ENCODE assay signal across 26 mouse cellular contexts in the genomic region with DNA sequence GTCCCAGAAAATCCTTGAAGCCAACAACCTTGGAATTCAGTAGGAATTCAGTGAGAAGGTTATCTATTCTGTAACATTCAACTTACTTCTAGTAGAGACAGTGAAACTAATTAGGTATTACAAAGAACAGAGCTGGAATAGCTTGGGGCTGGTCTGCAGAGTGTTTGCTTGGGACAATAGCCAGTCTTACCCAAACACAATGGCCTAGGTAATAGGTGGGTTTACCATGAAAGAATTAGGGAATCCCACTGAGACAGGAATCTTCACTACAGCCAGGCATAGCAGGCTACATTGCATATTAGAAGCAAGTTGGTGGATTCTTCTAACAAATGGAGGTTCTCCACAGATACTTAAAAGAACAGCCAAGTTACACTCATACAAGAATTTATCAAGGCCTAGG.
A peak's percentile ranks its signal among the peaks of the same experiment; 100 is the strongest.
DNase-seq lines count a peak whose midpoint lies in the region; ATAC-seq and TF ChIP-seq lines count a peak whose summit lies in the region.
"Had no signal": no experiment of that assay in that cellular context is flagged by ENCODE, and none has a peak within 500 bp of the region (broad histone marks: within the 10 kb centered on the region; RNA-seq: fewer than 3 reads in every experiment).

No protein-coding gene starts in this region.

- no peak overlapping the region for H3K4me3 ChIP-seq in hindbrain, embryonic 16.5 days (ENCODE audit: low read length)
- no peak overlapping the region for H3K4me3 ChIP-seq in intestine, postnatal 0 days (ENCODE audit: low read depth, low read length)

- ATAC-seq in hindbrain, embryonic 16.5 days, result no peak
- no peak for ATAC-seq in intestine, postnatal 0 days
- ATAC-seq: activated CD4-positive, CD25-positive, alpha-beta regulatory T cell, adult 4 months; CD4-positive, CD25-positive, alpha-beta regulatory T cell, adult 4 months; Patski had no signal

- H3K4me1 ChIP-seq in hindbrain, embryonic 16.5 days (ENCODE audit: control insufficient read depth, insufficient read depth, low read depth, low read length), result no peaks in the 10 kb centered on the region
- H3K4me1 ChIP-seq in intestine, postnatal 0 days (replicated peaks; ENCODE audit: control insufficient read depth, insufficient read depth, low read length), result no peaks in the 10 kb centered on the region

- H3K27ac ChIP-seq in hindbrain, embryonic 16.5 days (ENCODE audit: low read depth, low read length), result no peak overlapping the region
- no peak overlapping the region for H3K27ac ChIP-seq in intestine, postnatal 0 days (ENCODE audit: low read depth, low read length)

- no peaks in the 10 kb centered on the region for H3K9me3 ChIP-seq in hindbrain, embryonic 16.5 days (ENCODE audit: control insufficient read depth, low read length)
- no peaks in the 10 kb centered on the region for H3K9me3 ChIP-seq in intestine, postnatal 0 days (ENCODE audit: control insufficient read depth)

- TF ChIP-seq CTCF in intestine, postnatal 0 days (IDR thresholded peaks at IDR 0.05; ENCODE audit: low read depth), result no peak

- DNase-seq in ES-CJ7 (ENCODE audit: low read depth, low spot score) (peak; percentile 87), R1 (ENCODE audit: low read depth, low spot score) (peak; percentile 92), WW6 (ENCODE audit: low read depth, low spot score) (peak; percentile 13), ZHBTc4 (ENCODE audit: low read depth, low spot score) (peak; percentile 38)
- no peak for DNase-seq in cerebellum, adult 8-10 months
- DNase-seq in right cerebral cortex, postnatal 10 days (ENCODE audit: low spot score in 2 of 2), result no peak
- DNase-seq: adrenal gland, adult 2 months; adrenal gland, adult 8-10 months; adrenal gland, postnatal 10 days; adrenal gland, postnatal 14 days; adrenal gland, postnatal 25 days; adrenal gland, postnatal 36 days; B cell, adult 2 months; cerebellum, adult 11 months; cerebellum, adult 11-12 months; cerebellum, adult 18-20 months; cerebellum, adult 2 months; cerebellum, adult 9-10 months; cerebellum, adult 9-11 months had no signal

- H3K4me2 ChIP-seq in hindbrain, embryonic 16.5 days (ENCODE audit: low read length), result no peak overlapping the region
- H3K4me2 ChIP-seq in intestine, postnatal 0 days (replicated peaks; ENCODE audit: low read depth), result no peak overlapping the region

- H3K27me3 ChIP-seq in hindbrain, embryonic 16.5 days (replicated peaks; ENCODE audit: control insufficient read depth, insufficient read depth, low read length), result no peaks in the 10 kb centered on the region
- no peaks in the 10 kb centered on the region for H3K27me3 ChIP-seq in intestine, postnatal 0 days (replicated peaks; ENCODE audit: control insufficient read depth, insufficient read depth, low read length)
- H3K27me3 ChIP-seq: CH12.LX, Patski had no signal

- no peaks in the 10 kb centered on the region for H3K36me3 ChIP-seq in hindbrain, embryonic 16.5 days (ENCODE audit: control insufficient read depth, insufficient read depth, low read length)
- no peaks in the 10 kb centered on the region for H3K36me3 ChIP-seq in intestine, postnatal 0 days (ENCODE audit: control insufficient read depth, insufficient read depth)
- H3K36me3 ChIP-seq: G1E had no signal

- H3K9ac ChIP-seq in hindbrain, embryonic 16.5 days (ENCODE audit: low read depth, low read length), result no peak overlapping the region
- H3K9ac ChIP-seq in intestine, postnatal 0 days (ENCODE audit: low read depth, low read length), result no peak overlapping the region

Comparison
In these comparisons a context has a peak if more than half of its experiments do, and no peak if none do; other contexts are left out.
1. DNase-seq: peak in ES-CJ7 (single experiment), R1 (single experiment), WW6 (single experiment) and ZHBTc4 (single experiment); none in cerebellum, adult 8-10 months (single experiment) and right cerebral cortex, postnatal 10 days (0 of 2).